19 mouse cellular contexts compared by ENCODE assay signal in the genomic region with DNA sequence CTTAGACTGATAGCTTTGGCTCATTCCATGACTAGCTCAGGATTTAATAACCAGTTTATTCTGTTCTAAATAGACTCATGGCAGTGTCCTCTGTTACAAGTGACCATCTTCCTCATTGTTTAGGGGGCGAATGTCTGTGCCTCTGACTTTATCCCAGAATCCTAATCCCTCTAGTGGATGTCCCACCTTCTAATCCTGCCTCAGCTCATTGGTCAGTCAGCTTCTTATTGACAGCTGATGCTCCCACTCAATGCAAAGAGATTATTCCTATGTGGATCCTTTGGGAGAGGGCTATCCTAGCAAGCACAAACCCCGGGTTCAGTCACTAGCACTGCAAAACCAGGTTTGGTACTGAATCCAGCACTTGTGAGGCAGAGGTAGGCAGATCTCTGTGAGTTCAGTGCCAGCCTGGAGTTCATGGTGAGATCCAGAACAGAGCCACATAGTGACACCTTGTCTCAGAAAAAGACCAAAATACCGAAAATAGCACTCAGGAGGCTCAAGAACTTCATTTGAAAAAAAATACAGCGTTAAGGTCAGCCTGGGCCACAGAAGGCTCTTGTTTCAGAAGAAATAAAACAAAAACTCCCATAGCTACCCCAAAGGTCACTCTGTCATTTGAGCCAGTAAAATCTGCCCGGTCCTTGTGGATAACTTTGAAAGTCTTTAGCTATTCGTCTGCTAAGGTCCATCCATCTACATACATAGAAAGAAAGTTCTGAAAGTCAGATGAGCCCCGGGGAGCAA. TPM values are rescaled to one million over a fixed set of nuclear protein-coding genes. Genes with fewer than 3 reads are reported as not detected.
A peak's percentile ranks its signal among the peaks of the same experiment; 100 is the strongest.
DNase-seq lines count a peak whose midpoint lies in the region; ATAC-seq and TF ChIP-seq lines count a peak whose summit lies in the region.
"Had no signal": no experiment of that assay in that cellular context is flagged by ENCODE, and none has a peak within 500 bp of the region (broad histone marks: within the 10 kb centered on the region; RNA-seq: fewer than 3 reads in every experiment).

No protein-coding gene starts in this region.

- peaks cover 18% of the 10 kb centered on the region for H3K4me1 ChIP-seq in heart, embryonic 16.5 days (ENCODE audit: control insufficient read depth, insufficient read depth, low read length)
- peaks cover 5% of the 10 kb centered on the region; the same call in 1 of the 2 replicates for H3K4me1 ChIP-seq in kidney, postnatal 0 days (replicated peaks; ENCODE audit: insufficient read depth, low read length)
- peaks cover 15% of the 10 kb centered on the region for H3K4me1 ChIP-seq in limb, embryonic 13.5 days
- H3K4me1 ChIP-seq: hindbrain, embryonic 15.5 days had no signal

- H3K27ac ChIP-seq in heart, embryonic 16.5 days (ENCODE audit: low read length) = no peak overlapping the region
- peak overlapping the region; percentile 48 for H3K27ac ChIP-seq in kidney, postnatal 0 days
- peak overlapping the region; percentile 58; the same call in 1 of the 2 replicates for H3K27ac ChIP-seq in limb, embryonic 13.5 days
- H3K27ac ChIP-seq: hindbrain, embryonic 15.5 days had no signal

- 68% methylated on average over 7 of the region's 7 CpGs for WGBS in heart, embryonic 16.5 days
- 31% methylated on average over 7 of the region's 7 CpGs for WGBS in kidney, postnatal 0 days
- 57% methylated on average over 7 of the region's 7 CpGs for WGBS in limb, embryonic 13.5 days

- no peak overlapping the region for H3K4me3 ChIP-seq in heart, embryonic 16.5 days (ENCODE audit: low read length)
- no peak overlapping the region for H3K4me3 ChIP-seq in kidney, postnatal 0 days (replicated peaks; ENCODE audit: low read depth, low read length)
- H3K4me3 ChIP-seq in limb, embryonic 13.5 days = no peak overlapping the region
- H3K4me3 ChIP-seq: hindbrain, embryonic 15.5 days had no signal

- H3K9me3 ChIP-seq in heart, embryonic 16.5 days (replicated peaks; ENCODE audit: control insufficient read depth, low read length) = no peaks in the 10 kb centered on the region
- no peaks in the 10 kb centered on the region for H3K9me3 ChIP-seq in kidney, postnatal 0 days (replicated peaks; ENCODE audit: low read length)
- no peaks in the 10 kb centered on the region for H3K9me3 ChIP-seq in limb, embryonic 13.5 days
- H3K9me3 ChIP-seq: hindbrain, embryonic 15.5 days had no signal

- no peak for ATAC-seq in heart, embryonic 16.5 days (replicated peaks; ENCODE audit: extremely low read depth, insufficient read depth, low FRiP score)
- no peak for ATAC-seq in kidney, postnatal 0 days (replicated peaks; ENCODE audit: low FRiP score, low read depth)
- ATAC-seq in limb, embryonic 13.5 days (ENCODE audit: low FRiP score, low read depth) = no peak
- ATAC-seq: forebrain, postnatal 0 days had no signal

- no peak overlapping the region for H3K4me2 ChIP-seq in heart, embryonic 16.5 days (ENCODE audit: low read depth, low read length)
- H3K4me2 ChIP-seq in kidney, postnatal 0 days (ENCODE audit: low read length) = 0 out of 2 replicates have a peak overlapping the region, but pooled peaks have one; percentile 8
- H3K4me2 ChIP-seq in limb, embryonic 13.5 days (replicated peaks) = peak overlapping the region; percentile 46; the same call in 1 of the 2 replicates
- H3K4me2 ChIP-seq: hindbrain, embryonic 15.5 days had no signal

- intact Hi-C loops in heart, postnatal 14 days (cut with DNase I) = no loop called here

- H3K27me3 ChIP-seq in heart, embryonic 16.5 days (ENCODE audit: control insufficient read depth, insufficient read depth, low read length) = no peaks in the 10 kb centered on the region
- no peaks in the 10 kb centered on the region for H3K27me3 ChIP-seq in kidney, postnatal 0 days (ENCODE audit: insufficient read depth, low read length)
- no peaks in the 10 kb centered on the region for H3K27me3 ChIP-seq in limb, embryonic 13.5 days
- H3K27me3 ChIP-seq: hindbrain, embryonic 15.5 days had no signal

- H3K36me3 ChIP-seq in heart, embryonic 16.5 days (ENCODE audit: control insufficient read depth, insufficient read depth) = peaks cover 5% of the 10 kb centered on the region; the same call in 1 of the 2 replicates
- peaks cover 22% of the 10 kb centered on the region for H3K36me3 ChIP-seq in kidney, postnatal 0 days (ENCODE audit: insufficient read depth, low read length)
- peaks cover 41% of the 10 kb centered on the region for H3K36me3 ChIP-seq in limb, embryonic 13.5 days
- H3K36me3 ChIP-seq: hindbrain, embryonic 15.5 days had no signal

- H3K9ac ChIP-seq in heart, embryonic 16.5 days (ENCODE audit: low read length) = 0 out of 2 replicates have a peak overlapping the region, but pooled peaks have one; percentile 7
- no peak overlapping the region for H3K9ac ChIP-seq in kidney, postnatal 0 days (ENCODE audit: low read depth, low read length)
- no peak overlapping the region for H3K9ac ChIP-seq in limb, embryonic 13.5 days
- H3K9ac ChIP-seq: forebrain, postnatal 0 days; hindbrain, embryonic 15.5 days had no signal

- no peak for DNase-seq in heart, postnatal 14 days
- no peak for DNase-seq in kidney, postnatal 0 days (ENCODE audit: low spot score)
- no peak for DNase-seq in kidney, postnatal 25 days
- peak; percentile 31 for DNase-seq in ZHBTc4 (ENCODE audit: low read depth, low spot score)
- DNase-seq in urinary bladder, postnatal 4 days (ENCODE audit: low spot score in 2 of 2) = no peak
- DNase-seq: adrenal gland, adult 8-10 months; forebrain, postnatal 0 days; gastrocnemius, postnatal 14 days; lung, adult 18-20 months had no signal

- TF ChIP-seq CTCF in kidney, postnatal 0 days (IDR thresholded peaks at IDR 0.05; ENCODE audit: low read depth) = no peak

RNA-seq across cellular contexts. Expression of gene Cflar, which starts 11.9 kb away (rescaled TPM):
- 39.2 and 42.0 TPM in 2 replicates for polyA plus RNA-seq in heart, embryonic 16.5 days (2015; fragmentation: Nextera tagmentation; extraction: Ambion mirVana)
- 10 to 100 TPM; 64.7 to 70.4 TPM for total RNA-seq in heart, postnatal 14 days (2021)
- 62.1 and 66.4 TPM in 2 replicates for polyA plus RNA-seq in kidney, postnatal 0 days (2015; fragmentation: Nextera tagmentation; extraction: Ambion mirVana)
- polyA plus RNA-seq in limb, embryonic 13.5 days (2015; fragmentation: Nextera tagmentation; extraction: Ambion mirVana) = 35.3 and 35.6 TPM in 2 replicates

RNA-seq across cellular contexts. Expression of gene Als2cr12, which starts 27.4 kb away (rescaled TPM):
- polyA plus RNA-seq in heart, embryonic 16.5 days (2015; fragmentation: Nextera tagmentation; extraction: Ambion mirVana) = not detected in 2 replicates
- not detected for total RNA-seq in heart, postnatal 14 days (2021)
- polyA plus RNA-seq in kidney, postnatal 0 days (2015; fragmentation: Nextera tagmentation; extraction: Ambion mirVana) = 0.92 and 0.96 TPM in 2 replicates
- polyA plus RNA-seq in limb, embryonic 13.5 days (2015; fragmentation: Nextera tagmentation; extraction: Ambion mirVana) = not detected in 2 replicates
- total RNA-seq: forebrain, postnatal 0 days; gastrocnemius, postnatal 14 days; heart, postnatal 25 days; left cerebral cortex, adult 18-20 months; MEL; midbrain, postnatal 0 days had no signal
- polyA plus RNA-seq: hindbrain, embryonic 15.5 days; limb, embryonic 11.5 days; midbrain, postnatal 0 days; neural tube, embryonic 11.5 days; stomach, embryonic 14.5 days had no signal
